Mouse (Mus musculus): ENCODE measurements around the gene Wdcp. TPM values are rescaled to one million over a fixed set of nuclear protein-coding genes. Genes with fewer than 3 reads are reported as not detected.
"Not testable (repeated sequence)": the region's sequence is repeated elsewhere in the genome, so short reads cannot be mapped to it uniquely, and the experiment has no call there.

Wdcp gene
- polyA plus RNA-seq, 1 experiment, result 12.7 TPM

DNA sequence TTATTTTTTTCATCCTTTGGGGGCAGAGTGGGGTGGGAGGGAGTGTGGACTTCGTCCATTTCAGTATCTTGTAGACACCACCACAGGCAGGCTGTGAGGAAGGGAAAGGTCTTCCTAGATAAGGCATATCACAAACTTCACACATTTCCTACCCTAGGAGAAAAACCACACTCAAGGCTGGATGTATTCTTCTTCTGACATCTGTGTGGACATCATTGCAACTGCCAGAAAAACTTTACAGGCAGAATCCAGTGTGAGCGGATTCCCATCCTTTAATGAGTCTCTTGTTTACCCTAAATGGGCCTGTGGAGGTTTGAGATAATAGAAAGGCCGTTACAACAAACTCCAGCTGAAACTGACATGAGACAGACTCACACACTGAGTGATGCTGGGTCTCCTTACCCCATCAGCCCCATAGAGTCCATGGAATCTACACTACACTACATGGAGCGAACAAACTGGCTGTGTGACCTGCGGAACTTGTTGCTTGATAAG lies 29.9 kb downstream of the Wdcp start:
- no peaks in the 10 kb centered on the region for H3K4me1 ChIP-seq (ENCODE audit: control insufficient read depth, insufficient read depth, low read length)
- peak overlapping the region; percentile 71; the same call in 1 of the 2 replicates for H3K27ac ChIP-seq (ENCODE audit: control insufficient read depth, insufficient read depth, low read depth, low read length, poor library complexity)
- peak overlapping the region; percentile 80 for H3K4me3 ChIP-seq (replicated peaks; ENCODE audit: control insufficient read depth, low read depth, low read length)
- 51% methylated on average over 5 of the region's 5 CpGs for WGBS
- TF ChIP-seq CTCF (IDR thresholded peaks at IDR 0.05; ENCODE audit: control insufficient read depth, insufficient read depth, low read length), result no peak
- TF ChIP-seq POLR2A (IDR thresholded peaks at IDR 0.05; ENCODE audit: borderline replicate concordance, control insufficient read depth, low read depth, low read length), result no peak

DNA sequence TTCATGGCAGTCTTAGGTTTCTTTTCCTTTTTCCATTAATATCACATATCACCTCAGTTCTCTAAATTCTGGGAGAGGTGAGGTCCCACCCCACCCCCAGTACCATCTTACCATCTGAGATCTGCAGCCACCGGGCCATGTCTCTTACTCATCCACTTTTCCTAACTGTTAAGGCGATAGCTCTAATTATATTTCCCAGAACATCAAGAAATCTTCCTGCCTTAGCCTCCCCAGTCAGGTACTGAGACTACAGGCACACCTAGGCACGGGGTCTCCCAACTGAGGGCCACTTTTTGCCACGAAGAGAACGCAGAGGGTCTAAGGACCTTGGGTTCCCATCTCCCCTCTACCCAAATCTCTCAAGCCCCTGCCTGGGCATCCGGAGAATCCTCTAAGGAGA lies 30.4 kb downstream of the Wdcp start:
- Histone ChIP-seq H3K27ac (ENCODE audit: control insufficient read depth, insufficient read depth, low read depth, low read length, poor library complexity) (peak overlapping the region; percentile 71), H3K4me1 (ENCODE audit: control insufficient read depth, insufficient read depth, low read length) (no peaks in the 10 kb centered on the region; the same call in 1 of the 2 replicates)
- TF ChIP-seq CTCF (IDR thresholded peaks at IDR 0.05; ENCODE audit: control insufficient read depth, insufficient read depth, low read length) (no peak), POLR2A (IDR thresholded peaks at IDR 0.05; ENCODE audit: borderline replicate concordance, control insufficient read depth, low read depth, low read length) (no peak)

DNA sequence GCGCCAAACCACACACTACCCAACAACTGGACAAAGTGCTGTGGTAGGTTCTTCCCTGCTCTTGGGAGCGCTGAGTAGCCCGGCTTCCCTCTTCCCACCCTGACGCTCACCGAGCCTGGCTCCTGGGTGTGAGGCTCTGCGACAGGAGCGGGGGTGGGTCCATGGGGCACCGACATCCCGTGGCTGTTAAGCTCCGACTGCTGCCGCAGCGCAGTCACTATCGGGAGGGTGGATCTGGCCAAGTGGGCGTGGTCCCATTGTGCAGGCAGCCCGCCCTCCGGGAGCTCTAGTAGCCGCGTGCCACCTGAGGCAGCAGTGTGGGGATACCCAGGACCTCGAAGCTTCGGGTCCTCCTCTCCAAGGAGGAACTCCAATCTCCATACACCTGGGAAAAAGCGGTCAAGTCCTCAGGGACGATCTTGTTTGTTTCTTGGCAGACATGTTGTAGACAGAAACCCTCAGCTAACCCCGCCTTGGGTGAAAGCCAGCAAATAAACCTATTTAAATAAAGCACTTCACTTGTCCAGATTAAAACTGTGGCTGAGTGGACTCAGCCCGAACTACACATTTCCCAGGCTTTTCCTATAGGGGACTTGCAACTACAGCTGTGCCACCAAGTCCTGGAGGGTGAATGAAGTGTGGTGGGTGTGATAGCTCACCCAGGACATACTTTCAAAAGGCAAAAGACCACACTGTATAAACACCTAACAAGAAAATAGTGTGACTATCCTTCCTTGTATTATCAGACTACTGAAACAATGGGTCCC lies 31.2 kb downstream of the Wdcp start, which contains the start of gene Mfsd2b:
Gene Mfsd2b (minus strand): TSS at position 199 of the 767 bp plus-strand sequence.
- TF ChIP-seq CTCF (IDR thresholded peaks at IDR 0.05; ENCODE audit: control insufficient read depth, insufficient read depth, low read length) (no peak), POLR2A (IDR thresholded peaks at IDR 0.05; ENCODE audit: borderline replicate concordance, control insufficient read depth, low read depth, low read length) (peak; percentile 96)
- Histone ChIP-seq H3K4me3 (replicated peaks; ENCODE audit: control insufficient read depth, low read depth, low read length) (peak within 1 kb of the TSS; percentile 80), H3K27ac (ENCODE audit: control insufficient read depth, insufficient read depth, low read depth, low read length, poor library complexity) (peak within 1 kb of the TSS; percentile 71), H3K4me1 (ENCODE audit: control insufficient read depth, insufficient read depth, low read length) (no peaks in the 10 kb centered on the region; the same call in 1 of the 2 replicates)
- WGBS, result 2% methylated on average over 24 of the region's 24 CpGs

More for the DNA sequence above, 30.4 kb downstream of the Wdcp start:
- WGBS, result 63% methylated on average over 6 of the region's 6 CpGs
- H3K4me3 ChIP-seq (replicated peaks; ENCODE audit: control insufficient read depth, low read depth, low read length), result peak overlapping the region; percentile 80

GRCm38 (mm10) chr12:4875623-4876022 lies 32.5 kb downstream of the Wdcp start:
- no peak for TF ChIP-seq CTCF (IDR thresholded peaks at IDR 0.05; ENCODE audit: control insufficient read depth, insufficient read depth, low read length)
- no peak for TF ChIP-seq POLR2A (IDR thresholded peaks at IDR 0.05; ENCODE audit: borderline replicate concordance, control insufficient read depth, low read depth, low read length)
- Histone ChIP-seq H3K4me1 (ENCODE audit: control insufficient read depth, insufficient read depth, low read length) (no peaks in the 10 kb centered on the region; the same call in 1 of the 2 replicates), H3K27ac (ENCODE audit: control insufficient read depth, insufficient read depth, low read depth, low read length, poor library complexity) (no peak overlapping the region), H3K4me3 (replicated peaks; ENCODE audit: control insufficient read depth, low read depth, low read length) (no peak overlapping the region)
- 86% methylated on average over 8 of the region's 8 CpGs for WGBS

- H3K4me1 ChIP-seq (ENCODE audit: control insufficient read depth, insufficient read depth, low read length), result no peaks in the 10 kb centered on the region; the same call in 1 of the 2 replicates
- TF ChIP-seq CTCF (IDR thresholded peaks at IDR 0.05; ENCODE audit: control insufficient read depth, insufficient read depth, low read length), result no peak
- TF ChIP-seq POLR2A (IDR thresholded peaks at IDR 0.05; ENCODE audit: borderline replicate concordance, control insufficient read depth, low read depth, low read length), result no peak
- 60% methylated on average over 9 of the region's 9 CpGs for WGBS
- H3K4me3 ChIP-seq (replicated peaks; ENCODE audit: control insufficient read depth, low read depth, low read length), result no peak overlapping the region
- no peak overlapping the region for H3K27ac ChIP-seq (ENCODE audit: control insufficient read depth, insufficient read depth, low read depth, low read length, poor library complexity)
Observed at GRCm38 (mm10) chr12:4878296-4878783, 35.2 kb downstream of the Wdcp start.

- H3K27ac ChIP-seq (ENCODE audit: control insufficient read depth, insufficient read depth, low read depth, low read length, poor library complexity), result no peak overlapping the region; the same call in 1 of the 2 replicates
- H3K4me1 ChIP-seq (ENCODE audit: control insufficient read depth, insufficient read depth, low read length), result no peaks in the 10 kb centered on the region; the same call in 1 of the 2 replicates
- no peak overlapping the region for H3K4me3 ChIP-seq (replicated peaks; ENCODE audit: control insufficient read depth, low read depth, low read length)
- 90% methylated on average over 5 of the region's 5 CpGs for WGBS
- TF ChIP-seq POLR2A (IDR thresholded peaks at IDR 0.05; ENCODE audit: borderline replicate concordance, control insufficient read depth, low read depth, low read length), result no peak
- TF ChIP-seq CTCF (IDR thresholded peaks at IDR 0.05; ENCODE audit: control insufficient read depth, insufficient read depth, low read length), result no peak
Observed at GRCm38 (mm10) chr12:4879048-4879447, 35.9 kb downstream of the Wdcp start.

DNA sequence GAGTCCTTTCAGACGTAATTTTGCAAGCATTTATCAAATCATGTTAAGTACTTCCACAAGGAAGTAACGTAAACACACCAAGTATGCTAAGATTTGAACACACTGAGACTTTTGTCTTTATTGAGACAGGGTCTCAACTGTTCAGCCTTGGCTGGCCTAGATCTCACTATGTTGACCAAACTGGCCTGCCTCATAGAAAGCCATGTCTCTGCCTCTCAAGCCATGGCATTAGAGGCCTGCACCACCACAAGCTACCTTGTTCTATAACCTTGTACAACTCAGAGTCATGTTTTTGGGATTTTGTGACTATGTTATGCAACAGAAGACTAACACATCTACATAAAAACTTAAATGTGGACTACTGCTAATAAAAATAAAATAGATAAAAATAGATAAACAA lies 39.0 kb downstream of the Wdcp start:
- Histone ChIP-seq H3K4me3 (replicated peaks; ENCODE audit: control insufficient read depth, low read depth, low read length) (no peak overlapping the region), H3K4me1 (ENCODE audit: control insufficient read depth, insufficient read depth, low read length) (no peaks in the 10 kb centered on the region; the same call in 1 of the 2 replicates), H3K27ac (ENCODE audit: control insufficient read depth, insufficient read depth, low read depth, low read length, poor library complexity) (no peak overlapping the region)
- 85% methylated on average over 2 of the region's 2 CpGs for WGBS
- no peak for TF ChIP-seq POLR2A (IDR thresholded peaks at IDR 0.05; ENCODE audit: borderline replicate concordance, control insufficient read depth, low read depth, low read length)

DNA sequence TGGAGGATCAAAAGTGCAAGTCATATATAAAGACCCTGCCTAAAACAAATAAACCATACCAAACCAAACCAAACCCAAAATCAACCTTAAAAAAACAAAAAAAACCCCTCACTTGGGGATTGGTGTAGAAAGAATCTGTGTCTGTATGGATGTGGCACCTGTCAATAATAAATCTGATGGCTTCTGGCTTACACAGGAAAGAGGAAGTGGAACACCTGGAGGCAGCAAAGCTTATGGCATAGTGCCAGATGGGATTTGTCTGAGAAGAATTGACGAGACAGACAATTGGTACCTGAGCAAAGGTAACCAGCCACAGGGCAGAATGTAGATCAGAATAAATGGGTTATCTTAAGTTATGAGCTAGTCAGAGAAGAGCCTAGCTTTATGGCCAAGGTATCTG lies 42.0 kb downstream of the Wdcp start:
- H3K27ac ChIP-seq (ENCODE audit: control insufficient read depth, insufficient read depth, low read depth, low read length, poor library complexity), result no peak overlapping the region
- H3K4me3 ChIP-seq (replicated peaks; ENCODE audit: control insufficient read depth, low read depth, low read length), result no peak overlapping the region
- WGBS, result 69% methylated on average over 1 of the region's 1 CpGs
- no peaks in the 10 kb centered on the region for H3K4me1 ChIP-seq (ENCODE audit: control insufficient read depth, insufficient read depth, low read length)
- TF ChIP-seq CTCF (IDR thresholded peaks at IDR 0.05; ENCODE audit: control insufficient read depth, insufficient read depth, low read length) (no peak), POLR2A (IDR thresholded peaks at IDR 0.05; ENCODE audit: borderline replicate concordance, control insufficient read depth, low read depth, low read length) (no peak)

DNA sequence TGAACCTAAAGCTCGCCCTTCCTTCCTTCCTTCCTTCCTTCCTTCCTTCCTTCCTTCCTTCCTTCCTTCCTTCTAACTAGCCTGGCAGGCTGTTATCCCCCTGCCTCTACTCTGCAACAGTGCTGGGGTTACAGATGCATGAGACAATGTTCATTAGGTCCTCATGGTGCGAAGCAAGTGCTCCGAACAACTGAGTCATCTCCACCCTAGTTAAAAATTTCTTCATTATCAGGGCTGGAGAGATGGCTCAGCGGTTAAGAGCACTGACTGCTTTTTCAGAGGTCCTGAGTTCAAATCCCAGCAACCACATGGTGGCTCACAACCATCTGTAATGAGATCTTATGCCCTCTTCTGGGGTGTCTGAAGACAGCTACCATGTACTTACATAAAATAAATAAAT lies 43.5 kb downstream of the Wdcp start:
- 84% methylated on average over 4 of the region's 4 CpGs for WGBS
- not testable (repeated sequence) for H3K4me3 ChIP-seq (replicated peaks; ENCODE audit: control insufficient read depth, low read depth, low read length); H3K27ac ChIP-seq (ENCODE audit: control insufficient read depth, insufficient read depth, low read depth, low read length, poor library complexity); H3K4me1 ChIP-seq (ENCODE audit: control insufficient read depth, insufficient read depth, low read length)
